Mouse (Mus musculus) frontal cortex, adult 2 months (tissue): ENCODE data around the gene Slc38a4. TPM values are rescaled to one million over a fixed set of nuclear protein-coding genes. Genes with fewer than 3 reads are reported as not detected.
A peak's percentile ranks its signal among the peaks of the same experiment; 100 is the strongest.

ENCODE experiments used
- DNase-seq, 2 experiments: peaks; one replicate each; pipeline ENCODE4 v3.0.0; 2022; ENCODE audit warnings: low spot score in 1 of 2; ENCODE audit errors: extremely low spot score in 1 of 2
- polyA plus RNA-seq: library from polyadenylated mRNA; depleted of rRNA; stranded (reverse); fragments of >200 nt; gene quantifications from 2 replicates; pipeline ENCODE4 v1.2.3, GENCODE M21; 2012

The Slc38a4 gene
- polyA plus RNA-seq, 1 experiment = 1.3 TPM

- no peak for DNase-seq
These were observed 35.5 kb downstream of the Slc38a4 start for GRCm38 (mm10) chr15:97020221-97020620.

GRCm38 (mm10) chr15:97019323-97019722 is 36.4 kb downstream of the Slc38a4 start:
- no peak for DNase-seq

GRCm38 (mm10) chr15:97017195-97017594 is 38.6 kb downstream of the Slc38a4 start:
- DNase-seq = no peak

GRCm38 (mm10) chr15:97015036-97015596 is 40.6 kb downstream of the Slc38a4 start:
- DNase-seq = no peak

- no peak for DNase-seq
These were observed 44.0 kb downstream of the Slc38a4 start for GRCm38 (mm10) chr15:97011599-97012372.

GRCm38 (mm10) chr15:97009271-97009670 is 46.5 kb downstream of the Slc38a4 start:
- DNase-seq = no peak

- DNase-seq = no peak
These were observed 50.0 kb downstream of the Slc38a4 start for GRCm38 (mm10) chr15:97005631-97006234.

- DNase-seq = no peak
These were observed 51.3 kb downstream of the Slc38a4 start for GRCm38 (mm10) chr15:97004525-97004867.

- no peak for DNase-seq
These were observed 51.8 kb downstream of the Slc38a4 start for GRCm38 (mm10) chr15:97003851-97004524.

GRCm38 (mm10) chr15:97003186-97003585 is 52.6 kb downstream of the Slc38a4 start:
- no peak for DNase-seq

GRCm38 (mm10) chr15:97002752-97003151 is 53.0 kb downstream of the Slc38a4 start:
- DNase-seq = no peak

GRCm38 (mm10) chr15:97001886-97002285 is 53.9 kb downstream of the Slc38a4 start:
- peak in 1 of 2 experiments; percentile 49 for DNase-seq

- no peak for DNase-seq
These were observed 54.3 kb downstream of the Slc38a4 start for GRCm38 (mm10) chr15:97001416-97001815.

- no peak for DNase-seq
These were observed 55.2 kb downstream of the Slc38a4 start for GRCm38 (mm10) chr15:97000319-97001251.

- peak in 1 of 2 experiments; percentile 41 for DNase-seq
These were observed 56.4 kb downstream of the Slc38a4 start for GRCm38 (mm10) chr15:96999401-96999800.

GRCm38 (mm10) chr15:96985618-96986017 is 70.1 kb downstream of the Slc38a4 start:
- DNase-seq = no peak

- DNase-seq = no peak
These were observed 72.0 kb downstream of the Slc38a4 start for GRCm38 (mm10) chr15:96983581-96984330.

- DNase-seq = no peak
These were observed 80.6 kb downstream of the Slc38a4 start for GRCm38 (mm10) chr15:96975125-96975524.

GRCm38 (mm10) chr15:96974131-96974530 is 81.6 kb downstream of the Slc38a4 start:
- no peak for DNase-seq

GRCm38 (mm10) chr15:96973370-96973769 is 82.4 kb downstream of the Slc38a4 start:
- DNase-seq = no peak
